Comparison of ENCODE assay signal across 15 mouse cellular contexts in the genomic region with DNA sequence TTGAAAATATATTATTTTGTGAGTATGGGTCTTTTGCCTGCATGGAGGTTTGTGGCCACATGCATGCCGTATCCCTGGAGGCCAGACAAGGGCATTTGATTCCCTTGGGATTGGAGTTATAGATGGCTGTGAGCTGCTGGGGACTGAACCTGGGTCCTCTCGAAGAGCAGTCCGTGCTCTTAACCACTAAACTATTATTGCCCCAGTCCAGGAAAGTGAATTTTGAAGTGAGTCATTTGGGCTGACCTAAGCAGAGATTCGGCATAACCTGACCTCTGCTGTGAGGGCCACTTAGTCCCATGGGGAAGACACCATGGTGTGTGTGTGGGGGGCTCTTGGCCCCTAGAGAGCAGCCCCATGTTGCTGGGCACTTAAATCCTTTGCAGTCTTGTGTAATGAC.
"Had no signal": no experiment of that assay in that cellular context is flagged by ENCODE, and none has a peak within 500 bp of the region (broad histone marks: within the 10 kb centered on the region; RNA-seq: fewer than 3 reads in every experiment).

No protein-coding gene starts in this region.

- H3K27ac ChIP-seq: liver, embryonic 15.5 days; lung, embryonic 15.5 days; midbrain, embryonic 10.5 days; midbrain, embryonic 12.5 days; midbrain, embryonic 15.5 days; neural tube, embryonic 12.5 days; stomach, embryonic 15.5 days; stomach, postnatal 0 days had no signal

- H3K27me3 ChIP-seq: liver, embryonic 15.5 days; lung, embryonic 15.5 days; midbrain, embryonic 12.5 days; midbrain, embryonic 15.5 days; neural tube, embryonic 12.5 days; stomach, embryonic 15.5 days had no signal

- H3K9ac ChIP-seq: liver, embryonic 15.5 days; liver, postnatal 0 days; lung, embryonic 15.5 days; midbrain, embryonic 12.5 days; midbrain, embryonic 15.5 days; neural tube, embryonic 12.5 days; stomach, embryonic 15.5 days had no signal

- H3K4me2 ChIP-seq: liver, embryonic 15.5 days; lung, embryonic 15.5 days; midbrain, embryonic 12.5 days; midbrain, embryonic 15.5 days; neural tube, embryonic 12.5 days; stomach, embryonic 15.5 days had no signal

- DNase-seq: liver, postnatal 0 days; lung, adult 2 months; lung, postnatal 14 days; right cerebral cortex, postnatal 14 days; thymus, adult 2 months; thymus, postnatal 25 days; thymus, postnatal 4 days had no signal

- H3K4me3 ChIP-seq: liver, embryonic 15.5 days; lung, embryonic 15.5 days; midbrain, embryonic 10.5 days; midbrain, embryonic 12.5 days; midbrain, embryonic 15.5 days; neural tube, embryonic 12.5 days; stomach, embryonic 15.5 days had no signal

- H3K9me3 ChIP-seq: liver, embryonic 15.5 days; lung, embryonic 15.5 days; midbrain, embryonic 10.5 days; midbrain, embryonic 12.5 days; midbrain, embryonic 15.5 days; neural tube, embryonic 12.5 days; stomach, embryonic 15.5 days had no signal

- H3K4me1 ChIP-seq: midbrain, embryonic 10.5 days; midbrain, embryonic 12.5 days; midbrain, embryonic 15.5 days; neural tube, embryonic 12.5 days; stomach, embryonic 15.5 days had no signal

- H3K36me3 ChIP-seq: liver, embryonic 15.5 days had no signal
